Mouse (Mus musculus): Measurements from ENCODE around the gene Rasa3. TPM values are rescaled to one million over a fixed set of nuclear protein-coding genes. Genes with fewer than 3 reads are reported as not detected.

Rasa3 gene
- total and polyA plus RNA-seq, 3 experiments, result 22.4 to 28.0 TPM; not detected in 1

DNA sequence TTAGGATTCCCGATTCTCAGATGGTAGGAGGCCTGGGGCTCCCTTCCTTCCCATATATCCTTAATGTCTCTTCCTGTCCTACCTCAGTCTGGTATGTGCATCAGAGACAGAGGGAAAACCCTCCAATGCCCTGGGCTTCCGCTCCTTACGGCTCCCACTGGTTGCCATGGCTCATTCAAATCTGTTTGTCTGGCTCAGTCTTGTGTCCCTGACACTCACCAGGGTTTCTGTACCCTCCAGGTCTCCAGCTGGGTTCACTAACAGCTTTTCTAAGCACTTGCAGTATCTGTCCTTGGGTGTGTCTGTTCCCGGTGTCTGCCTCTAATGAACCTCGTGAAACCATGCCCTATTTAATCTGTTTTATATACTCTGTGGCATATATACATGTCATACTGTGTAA is 135.9 kb downstream of the Rasa3 start:
- H3K79me2 ChIP-seq (ENCODE audit: control insufficient read depth, insufficient read depth, low read length, poor library complexity), result no peaks in the 10 kb centered on the region
- peaks cover 0 to 13% of the 10 kb centered on the region in 2 experiments for H3K27me3 ChIP-seq (ENCODE audit: control insufficient read depth in 1 of 2, insufficient read depth in 2 of 2, low read length in 2 of 2)
- TF ChIP-seq KAT2A (conservative IDR thresholded peaks at IDR 0.05; ENCODE audit: low read depth, low read length), result no peak
- TF ChIP-seq TAL1 (IDR thresholded peaks at IDR 0.05; ENCODE audit: low read length), result no peak
- no peak for TF ChIP-seq USF2 (IDR thresholded peaks at IDR 0.05; ENCODE audit: borderline replicate concordance in 1 of 2, insufficient read depth in 1 of 2, low read depth in 1 of 2, low read length in 2 of 2)
- no peak for TF ChIP-seq CHD1 (IDR thresholded peaks at IDR 0.05; ENCODE audit: low read depth, low read length)
- no peak for TF ChIP-seq POLR2AphosphoS2 (IDR thresholded peaks at IDR 0.05; ENCODE audit: low read length)
- TF ChIP-seq SMC3 (IDR thresholded peaks at IDR 0.05; ENCODE audit: low read depth, low read length), result no peak
- TF ChIP-seq TBP (IDR thresholded peaks at IDR 0.05; ENCODE audit: low read depth, low read length), result no peak
- TF ChIP-seq MEF2A (IDR thresholded peaks at IDR 0.05; ENCODE audit: extremely low read depth, insufficient replicate concordance, low read depth, low read length, poor library complexity, severe bottlenecking), result no peak
- TF ChIP-seq GABPA (IDR thresholded peaks at IDR 0.05; ENCODE audit: low read depth, low read length), result no peak
- TF ChIP-seq ZMIZ1 (IDR thresholded peaks at IDR 0.05; ENCODE audit: low read depth, low read length), result no peak
- TF ChIP-seq TCF12 (IDR thresholded peaks at IDR 0.05; ENCODE audit: low read depth, low read length), result no peak
- TF ChIP-seq POLR2AphosphoS5 (IDR thresholded peaks at IDR 0.05; ENCODE audit: borderline replicate concordance, low read depth, low read length), result no peak
- no peaks in the 10 kb centered on the region for H3K4me1 ChIP-seq (ENCODE audit: control insufficient read depth in 1 of 2, insufficient read depth in 2 of 2, low read length in 2 of 2)
- H3K36me3 ChIP-seq (ENCODE audit: control insufficient read depth in 1 of 2, insufficient read depth in 2 of 2, low read length in 2 of 2), result no peaks in the 10 kb centered on the region
- no peak for DNase-seq (ENCODE audit: low read depth, low spot score)
- H3K4me3 ChIP-seq (ENCODE audit: control insufficient read depth in 1 of 2, insufficient read depth in 1 of 2, low read depth in 2 of 2, low read length in 2 of 2), result no peak overlapping the region
- H3K9me3 ChIP-seq (replicated peaks; ENCODE audit: insufficient read depth, low read length), result no peaks in the 10 kb centered on the region
- no peak overlapping the region for H3K9ac ChIP-seq (ENCODE audit: control insufficient read depth, low read depth, low read length, poor library complexity, severe bottlenecking)
- H3K27ac ChIP-seq (ENCODE audit: control insufficient read depth, low read depth, low read length), result no peak overlapping the region

DNA sequence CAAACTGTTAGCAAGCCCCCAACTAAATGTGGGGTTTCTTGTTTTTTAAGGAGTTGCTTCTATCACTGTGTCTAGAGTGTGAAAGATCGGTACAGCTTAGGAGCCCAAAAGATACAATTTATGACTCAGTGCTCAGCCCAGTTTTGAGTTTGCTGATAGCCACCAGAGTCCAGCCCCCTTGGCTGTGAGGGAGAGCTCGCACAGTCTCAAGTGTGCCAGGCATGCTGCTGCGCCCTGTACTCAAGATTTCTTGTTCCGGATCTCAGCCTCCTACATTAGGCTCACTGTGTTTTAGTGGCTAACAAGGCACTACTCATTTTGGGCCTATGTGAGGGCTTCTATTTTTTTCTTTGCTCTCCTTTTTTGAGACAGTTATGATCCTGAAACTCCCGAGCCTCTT is 137.3 kb downstream of the Rasa3 start:
- Histone ChIP-seq H3K36me3 (ENCODE audit: control insufficient read depth in 1 of 2, insufficient read depth in 2 of 2, low read length in 2 of 2) (no peaks in the 10 kb centered on the region), H3K79me2 (ENCODE audit: control insufficient read depth, insufficient read depth, low read length, poor library complexity) (no peaks in the 10 kb centered on the region), H3K27ac (ENCODE audit: control insufficient read depth, low read depth, low read length) (no peak overlapping the region), H3K9me3 (replicated peaks; ENCODE audit: insufficient read depth, low read length) (no peaks in the 10 kb centered on the region), H3K9ac (ENCODE audit: control insufficient read depth, low read depth, low read length, poor library complexity, severe bottlenecking) (no peak overlapping the region), H3K27me3 (ENCODE audit: control insufficient read depth in 1 of 2, insufficient read depth in 2 of 2, low read length in 2 of 2) (peaks cover 0 to 13% of the 10 kb centered on the region in 2 experiments), H3K4me1 (ENCODE audit: control insufficient read depth in 1 of 2, insufficient read depth in 2 of 2, low read length in 2 of 2) (no peaks in the 10 kb centered on the region), H3K4me3 (ENCODE audit: control insufficient read depth in 1 of 2, insufficient read depth in 1 of 2, low read depth in 2 of 2, low read length in 2 of 2) (no peak overlapping the region)
- DNase-seq (ENCODE audit: low read depth, low spot score), result no peak
- TF ChIP-seq RAD21 (IDR thresholded peaks at IDR 0.05; ENCODE audit: low read depth, low read length), result no peak
- TF ChIP-seq USF2 (IDR thresholded peaks at IDR 0.05; ENCODE audit: borderline replicate concordance in 1 of 2, insufficient read depth in 1 of 2, low read depth in 1 of 2, low read length in 2 of 2), result no peak
- no peak for TF ChIP-seq ETS1 (IDR thresholded peaks at IDR 0.05; ENCODE audit: low read depth, low read length)
- no peak for TF ChIP-seq UBTF (IDR thresholded peaks at IDR 0.05; ENCODE audit: borderline replicate concordance, insufficient read depth, low read depth, low read length)
- no peak for TF ChIP-seq ZNF384 (IDR thresholded peaks at IDR 0.05; ENCODE audit: low read depth, low read length)
- TF ChIP-seq TBP (IDR thresholded peaks at IDR 0.05; ENCODE audit: low read depth, low read length), result no peak
- no peak for TF ChIP-seq MXI1 (IDR thresholded peaks at IDR 0.05; ENCODE audit: low read depth, low read length)
- no peak for TF ChIP-seq MYB (IDR thresholded peaks at IDR 0.05; ENCODE audit: low read depth, low read length)
- TF ChIP-seq POLR2AphosphoS2 (IDR thresholded peaks at IDR 0.05; ENCODE audit: low read length), result no peak
- TF ChIP-seq JUND (IDR thresholded peaks at IDR 0.05; ENCODE audit: low read depth, low read length), result no peak
- no peak for TF ChIP-seq TAL1 (IDR thresholded peaks at IDR 0.05; ENCODE audit: low read length)

All from MEL (cell line).